Mouse (Mus musculus): ENCODE results near the gene Ripor3.
A peak's percentile ranks its signal among the peaks of the same experiment; 100 is the strongest.

DNA sequence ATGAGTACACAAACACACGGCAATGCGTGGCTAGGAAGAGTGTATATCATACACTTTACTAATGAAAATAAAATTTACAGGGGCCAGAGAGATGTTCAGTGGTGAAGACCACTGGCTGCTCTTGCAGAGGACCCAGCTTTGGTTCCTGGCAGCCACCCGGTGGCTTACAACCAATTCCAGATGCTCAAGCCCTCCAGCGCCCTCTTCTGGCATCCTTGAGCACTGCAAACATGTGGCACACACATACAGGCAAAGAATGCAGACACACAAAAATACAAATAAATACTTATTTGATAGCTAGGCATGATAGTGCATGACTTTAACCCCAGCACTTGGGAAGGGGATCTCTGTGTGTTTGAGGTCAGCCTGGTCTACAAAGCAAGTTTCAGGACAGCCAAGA, 36.0 kb upstream of the Ripor3 start:
- TF ChIP-seq POLR2A (IDR thresholded peaks at IDR 0.05; ENCODE audit: low read depth, low read length) (no peak), CTCF (IDR thresholded peaks at IDR 0.05; ENCODE audit: extremely low read depth, insufficient read length, insufficient replicate concordance, low read depth, low read length) (peak; percentile 32; the same call in 1 of the 2 replicates)
